In the genomic region with DNA sequence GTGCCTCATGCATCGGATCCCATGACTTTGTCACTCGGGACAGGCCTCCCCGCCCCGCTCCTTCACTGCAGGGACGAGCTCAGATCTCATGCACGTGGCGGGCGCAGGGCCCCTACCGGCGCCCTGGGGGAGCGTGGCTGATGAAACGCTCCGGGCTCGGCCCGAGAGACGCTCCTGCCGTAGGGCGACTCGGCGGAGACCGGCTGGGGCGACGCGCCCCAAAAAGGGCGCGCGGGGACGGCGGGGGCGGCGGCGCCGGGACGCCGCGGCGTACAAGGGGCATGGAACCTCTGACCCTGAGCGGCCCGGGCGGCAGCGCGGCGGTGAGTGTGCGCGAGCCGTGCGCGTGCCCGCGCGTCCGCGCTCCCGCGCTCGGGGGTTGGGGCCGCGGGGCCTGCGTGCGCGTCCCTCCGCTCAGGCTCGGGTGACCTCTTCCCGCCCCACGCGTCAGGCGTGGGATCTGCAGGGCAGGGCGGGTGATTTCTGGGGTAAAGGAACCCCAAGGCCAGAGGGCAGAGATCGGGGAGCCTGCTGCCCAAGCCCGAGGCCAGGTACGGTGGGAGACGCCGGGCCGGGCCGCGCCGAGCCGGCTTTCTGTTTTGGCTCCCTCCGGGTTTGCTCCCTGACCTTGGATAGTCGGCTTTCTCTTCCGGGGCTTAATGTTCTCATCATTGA, we compare ENCODE assay signal across 8 mouse cellular contexts. TPM values are rescaled to one million over a fixed set of nuclear protein-coding genes. Genes with fewer than 3 reads are reported as not detected.
DNase-seq lines count a peak whose midpoint lies in the region; ATAC-seq and TF ChIP-seq lines count a peak whose summit lies in the region.

A gene (plus strand): TSS at position 375 of the 675 bp plus-strand sequence.

- TF ChIP-seq POLR2A in ES-Bruce4 (IDR thresholded peaks at IDR 0.05; ENCODE audit: insufficient read depth, low read length): peak; percentile 53
- peak; percentile 65; the same call in 1 of the 2 replicates for TF ChIP-seq POLR2A in testis, adult 2 months (IDR thresholded peaks at IDR 0.05; ENCODE audit: control insufficient read depth, low read depth, low read length)

- no peak for TF ChIP-seq EP300 in ES-Bruce4 (IDR thresholded peaks at IDR 0.05; ENCODE audit: insufficient read depth, low read depth, low read length)

- H3K9me3 ChIP-seq in ES-Bruce4 (replicated peaks; ENCODE audit: control insufficient read depth, insufficient read depth, low read length, poor library complexity, severe bottlenecking): no peaks in the 10 kb centered on the region
- no peaks in the 10 kb centered on the region for H3K9me3 ChIP-seq in forebrain, embryonic 11.5 days (ENCODE audit: control insufficient read depth, low read length)
- H3K9me3 ChIP-seq in heart, embryonic 15.5 days (replicated peaks): no peaks in the 10 kb centered on the region
- no peaks in the 10 kb centered on the region for H3K9me3 ChIP-seq in neural tube, embryonic 13.5 days

- H3K4me2 ChIP-seq in forebrain, embryonic 11.5 days (ENCODE audit: low read depth, low read length, severe bottlenecking): peak within 1 kb of the TSS; percentile 88
- peak within 1 kb of the TSS; percentile 93 for H3K4me2 ChIP-seq in heart, embryonic 15.5 days
- peak within 1 kb of the TSS; percentile 78 for H3K4me2 ChIP-seq in neural tube, embryonic 13.5 days

- peak; percentile 51 for DNase-seq in c-Kit-positive CD71-positive TER-119-negative erythroid progenitor cells, embryonic 14.5 days (ENCODE audit: low read depth)
- peak; percentile 86 for DNase-seq in forebrain, embryonic 11.5 days (ENCODE audit: low spot score)
- DNase-seq in kidney, postnatal 14 days: peak; percentile 86
- DNase-seq in lung, adult 18-20 months: peak; percentile 75

- ATAC-seq in forebrain, embryonic 11.5 days (replicated peaks; ENCODE audit: low FRiP score): peak; percentile 85
- peak; percentile 79 for ATAC-seq in heart, embryonic 15.5 days (replicated peaks; ENCODE audit: insufficient number of reproducible peaks, insufficient read depth, low FRiP score, low read depth)
- ATAC-seq in neural tube, embryonic 13.5 days (ENCODE audit: low read depth): peak; percentile 70

- under 1% methylated on average over 75 of the region's 81 CpGs for WGBS in forebrain, embryonic 11.5 days
- under 1% methylated on average over 68 of the region's 81 CpGs for WGBS in heart, embryonic 15.5 days
- under 1% methylated on average over 71 of the region's 81 CpGs for WGBS in neural tube, embryonic 13.5 days

- no peak within 1 kb of the TSS for H3K27ac ChIP-seq in ES-Bruce4 (ENCODE audit: insufficient read depth, low read length)
- no peak within 1 kb of the TSS for H3K27ac ChIP-seq in forebrain, embryonic 11.5 days (ENCODE audit: low read depth, low read length)
- peak within 1 kb of the TSS; percentile 70 for H3K27ac ChIP-seq in heart, embryonic 15.5 days
- no peak within 1 kb of the TSS for H3K27ac ChIP-seq in neural tube, embryonic 13.5 days (replicated peaks)
- peak within 1 kb of the TSS; percentile 75 for H3K27ac ChIP-seq in testis, adult 2 months (ENCODE audit: control insufficient read depth, insufficient read depth, low read depth, low read length)

- peaks cover 2% of the 10 kb centered on the region for H3K4me1 ChIP-seq in ES-Bruce4 (ENCODE audit: control insufficient read depth, insufficient read depth, low read length)
- peaks cover 10% of the 10 kb centered on the region for H3K4me1 ChIP-seq in forebrain, embryonic 11.5 days (replicated peaks; ENCODE audit: control insufficient read depth, insufficient read depth, low read length)
- peaks cover 45% of the 10 kb centered on the region for H3K4me1 ChIP-seq in heart, embryonic 15.5 days (replicated peaks)
- H3K4me1 ChIP-seq in neural tube, embryonic 13.5 days (replicated peaks): peaks cover 32% of the 10 kb centered on the region
- peaks cover 28% of the 10 kb centered on the region for H3K4me1 ChIP-seq in testis, adult 2 months (ENCODE audit: control insufficient read depth, insufficient read depth, low read length)

- no peaks in the 10 kb centered on the region for H3K27me3 ChIP-seq in ES-Bruce4 (ENCODE audit: control insufficient read depth, insufficient read depth, low read length, poor library complexity, severe bottlenecking)
- H3K27me3 ChIP-seq in forebrain, embryonic 11.5 days (ENCODE audit: control insufficient read depth, insufficient read depth, low read length): no peaks in the 10 kb centered on the region
- H3K27me3 ChIP-seq in heart, embryonic 15.5 days: no peaks in the 10 kb centered on the region
- H3K27me3 ChIP-seq in neural tube, embryonic 13.5 days: no peaks in the 10 kb centered on the region
- H3K27me3 ChIP-seq in testis, adult 2 months (ENCODE audit: control insufficient read depth, insufficient read depth, low read length): no peaks in the 10 kb centered on the region

- peak within 1 kb of the TSS; percentile 74 for H3K4me3 ChIP-seq in ES-Bruce4 (ENCODE audit: low read depth, low read length)
- H3K4me3 ChIP-seq in forebrain, embryonic 11.5 days (ENCODE audit: low read depth, low read length): peak within 1 kb of the TSS; percentile 61
- H3K4me3 ChIP-seq in heart, embryonic 15.5 days: peak within 1 kb of the TSS; percentile 66
- H3K4me3 ChIP-seq in neural tube, embryonic 13.5 days: peak within 1 kb of the TSS; percentile 63
- peak within 1 kb of the TSS; percentile 96 for H3K4me3 ChIP-seq in testis, adult 2 months (ENCODE audit: control insufficient read depth, low read depth, low read length)

- H3K36me3 ChIP-seq in ES-Bruce4 (ENCODE audit: control insufficient read depth, insufficient read depth, low read length, poor library complexity, severe bottlenecking): no peaks in the 10 kb centered on the region
- no peaks in the 10 kb centered on the region for H3K36me3 ChIP-seq in forebrain, embryonic 11.5 days (ENCODE audit: control insufficient read depth, insufficient read depth, low read length)
- H3K36me3 ChIP-seq in heart, embryonic 15.5 days: 0 out of 2 replicates have a peak, but pooled peaks cover 6% of the 10 kb centered on the region
- no peaks in the 10 kb centered on the region; the same call in 1 of the 2 replicates for H3K36me3 ChIP-seq in neural tube, embryonic 13.5 days
- no peaks in the 10 kb centered on the region for H3K36me3 ChIP-seq in testis, adult 2 months (ENCODE audit: control insufficient read depth, insufficient read depth, low read length)

- peak within 1 kb of the TSS; percentile 90 for H3K9ac ChIP-seq in ES-Bruce4 (ENCODE audit: low read depth, poor library complexity, severe bottlenecking)
- H3K9ac ChIP-seq in forebrain, embryonic 11.5 days (ENCODE audit: low read length): peak within 1 kb of the TSS; percentile 87
- H3K9ac ChIP-seq in heart, embryonic 15.5 days: peak within 1 kb of the TSS; percentile 84
- peak within 1 kb of the TSS; percentile 82 for H3K9ac ChIP-seq in neural tube, embryonic 13.5 days

- TF ChIP-seq CTCF in ES-Bruce4 (IDR thresholded peaks at IDR 0.05; ENCODE audit: low read depth, low read length): no peak
- no peak for TF ChIP-seq CTCF in testis, adult 2 months (IDR thresholded peaks at IDR 0.05; ENCODE audit: control insufficient read depth, insufficient read depth, insufficient replicate concordance, low read depth, low read length)

RNA-seq across cellular contexts. Expression of the gene that starts here (rescaled TPM):
- polyA plus RNA-seq in ES-Bruce4 (2011; ENCODE audit: insufficient read depth, insufficient read length, low read depth, missing spikeins): 4.4 and 8.9 TPM in 2 replicates
- polyA plus RNA-seq in forebrain, embryonic 11.5 days (2014; fragmentation: Nextera tagmentation; extraction: Ambion mirVana): 6.0 and 8.1 TPM in 2 replicates
- polyA plus RNA-seq in heart, embryonic 15.5 days (2015; fragmentation: Nextera tagmentation; extraction: Ambion mirVana): 4.4 and 5.6 TPM in 2 replicates
- polyA plus RNA-seq in neural tube, embryonic 13.5 days (2015; fragmentation: Nextera tagmentation; extraction: Ambion mirVana): 3.7 and 3.8 TPM in 2 replicates
- polyA plus RNA-seq in testis, adult 2 months (2012; rRNA removed): 4.4 and 4.7 TPM in 2 replicates

Comparison
In these comparisons a context has a peak if more than half of its experiments do, and no peak if none do; other contexts are left out.
1. H3K27ac ChIP-seq: peak in heart, embryonic 15.5 days (single experiment) and testis, adult 2 months (single experiment); none in ES-Bruce4 (single experiment), forebrain, embryonic 11.5 days (single experiment) and neural tube, embryonic 13.5 days (single experiment).
2. Peak in every context shown above with its lines, with median percentiles within 50 percentile points of each other: H3K4me3 ChIP-seq, H3K9ac ChIP-seq, DNase-seq, ATAC-seq and H3K4me2 ChIP-seq.